Mouse (Mus musculus) liver, postnatal 0 days (tissue): Measurements from ENCODE around the gene Lonrf2. TPM values are rescaled to one million over a fixed set of nuclear protein-coding genes. Genes with fewer than 3 reads are reported as not detected.

Experiments used
- ATAC-seq: fragments of 200-750 bp; cut with Nextera tagmentation; 2 replicates; pipeline ENCODE4 v1.8.0; 2017; ENCODE audit warnings: mild to moderate bottlenecking, moderate library complexity
- DNase-seq: peaks from one replicate; pipeline ENCODE4 v3.0.0-alpha.2; 2016
- H3K27ac ChIP-seq: fragments of 300-500 bp; sonication (generic); 2 replicates; pipeline ENCODE4 v1.5.1; 2014; ENCODE audit warnings: antibody characterized with exemption, moderate library complexity, mild to moderate bottlenecking, low read depth
- H3K27me3 ChIP-seq: fragments of 300-500 bp; sonication (generic); 2 replicates; pipeline ENCODE4 v1.6.1; 2014; ENCODE audit warnings: low read length, control low read depth, mixed read lengths; ENCODE audit not compliant: insufficient read depth
- H3K36me3 ChIP-seq: fragments of 300-500 bp; sonication (generic); replicated peaks from 2 replicates; pipeline ENCODE4 v1.6.1; 2014; ENCODE audit warnings: mild to moderate bottlenecking, control low read depth, low read length, moderate library complexity, mixed read lengths; ENCODE audit not compliant: insufficient read depth
- H3K4me1 ChIP-seq: fragments of 300-500 bp; sonication (generic); 2 replicates; pipeline ENCODE4 v1.6.1; 2014; ENCODE audit warnings: antibody characterized with exemption, mild to moderate bottlenecking, control low read depth; ENCODE audit not compliant: insufficient read depth
- H3K4me2 ChIP-seq: fragments of 300-500 bp; sonication (generic); 2 replicates; pipeline ENCODE4 v1.6.1; 2014; ENCODE audit warnings: low read depth, mild to moderate bottlenecking, low read length, moderate library complexity, mixed read lengths
- H3K4me3 ChIP-seq: fragments of 300-500 bp; sonication (generic); 2 replicates; pipeline ENCODE4 v1.5.1; 2014; ENCODE audit warnings: low read depth, low read length
- H3K9ac ChIP-seq: fragments of 300-500 bp; sonication (generic); replicated peaks from 2 replicates; pipeline ENCODE4 v1.6.1; 2014; ENCODE audit warnings: mild to moderate bottlenecking, moderate library complexity
- H3K9me3 ChIP-seq: fragments of 300-500 bp; sonication (generic); 2 replicates; pipeline ENCODE4 v1.6.1; 2016; ENCODE audit warnings: mild to moderate bottlenecking, control low read depth, low read length, mixed read lengths
- CTCF ChIP-seq: sonication (generic); IDR thresholded peaks from 2 replicates; pipeline ENCODE4 v1.5.1; 2016; ENCODE audit warnings: antibody characterized with exemption, low read depth
- EP300 ChIP-seq: IDR thresholded peaks from 2 replicates; pipeline ENCODE4 v1.6.1; 2016; ENCODE audit warnings: antibody characterized with exemption, low read depth, mild to moderate bottlenecking
- WGBS: fragments of 180-500 bp; shearing (Covaris S2); extraction: QIAGEN DNeasy Blood & Tissue Kit; methylation state at CpG from one replicate; pipeline ENCODE4 v1.1.7; 2014; ENCODE audit not compliant: insufficient replicate concordance; 5-methylcytosine and 5-hydroxymethylcytosine counted together
- polyA plus RNA-seq: library from polyadenylated mRNA; unstranded; fragments of >200 nt; fragmentation: Nextera tagmentation; extraction: Ambion mirVana; gene quantifications from 2 replicates; pipeline ENCODE4 v1.2.1, GENCODE M21; 2015

Gene Lonrf2
- polyA plus RNA-seq: 0.01 TPM in 1 of 2 replicates, not detected in the other

- peaks cover 29% of the 10 kb centered on the region for H3K27me3 ChIP-seq
These were observed at the start of gene Lonrf2 for GRCm38 (mm10) chr1:38836477-38836872. Gene Lonrf2, minus strand, starts transcription at chr1:38836711.

GRCm38 (mm10) chr1:38885956-38886355 lies 49.4 kb upstream of the Lonrf2 start:
- 60% methylated on average over 2 of the region's 2 CpGs for WGBS

More at GRCm38 (mm10) chr1:38836477-38836872, at the start of gene Lonrf2:
- DNase-seq (no peak), ATAC-seq (no peak)
- TF ChIP-seq CTCF: no peak
- no peak for TF ChIP-seq EP300
- Histone ChIP-seq H3K9ac (no peak within 1 kb of the TSS), H3K4me1 (no peaks in the 10 kb centered on the region), H3K4me2 (peak within 1 kb of the TSS; percentile 62), H3K36me3 (no peaks in the 10 kb centered on the region), H3K4me3 (peak within 1 kb of the TSS; percentile 31), H3K9me3 (no peaks in the 10 kb centered on the region; the same call in 1 of the 2 replicates), H3K27ac (no peak within 1 kb of the TSS)
- 12% methylated on average over 26 of the region's 47 CpGs for WGBS

GRCm38 (mm10) chr1:38883766-38884165 lies 47.3 kb upstream of the Lonrf2 start:
- H3K27me3 ChIP-seq: no peaks in the 10 kb centered on the region
- no peak overlapping the region for H3K9ac ChIP-seq
- no peak overlapping the region for H3K4me2 ChIP-seq
- ATAC-seq: no peak
- TF ChIP-seq CTCF: no peak
- TF ChIP-seq EP300: no peak
- no peak for DNase-seq
- no peaks in the 10 kb centered on the region for H3K4me1 ChIP-seq
- no peak overlapping the region for H3K27ac ChIP-seq
- H3K36me3 ChIP-seq: no peaks in the 10 kb centered on the region
- H3K4me3 ChIP-seq: no peak overlapping the region
- no peaks in the 10 kb centered on the region for H3K9me3 ChIP-seq
- WGBS: 77% methylated on average over 9 of the region's 9 CpGs

More at GRCm38 (mm10) chr1:38885956-38886355, 49.4 kb upstream of the Lonrf2 start:
- H3K4me1 ChIP-seq: no peaks in the 10 kb centered on the region
- TF ChIP-seq CTCF (no peak), EP300 (no peak)
- H3K36me3 ChIP-seq: no peaks in the 10 kb centered on the region
- H3K9me3 ChIP-seq: no peaks in the 10 kb centered on the region
- no peak for DNase-seq
- no peak overlapping the region for H3K9ac ChIP-seq
- no peak overlapping the region for H3K27ac ChIP-seq
- no peak overlapping the region for H3K4me2 ChIP-seq
- H3K4me3 ChIP-seq: no peak overlapping the region
- no peaks in the 10 kb centered on the region for H3K27me3 ChIP-seq
- ATAC-seq: no peak

GRCm38 (mm10) chr1:38882746-38883145 lies 46.2 kb upstream of the Lonrf2 start:
- H3K4me2 ChIP-seq: no peak overlapping the region
- no peaks in the 10 kb centered on the region for H3K27me3 ChIP-seq
- H3K4me3 ChIP-seq: no peak overlapping the region
- ATAC-seq (no peak), DNase-seq (no peak)
- no peaks in the 10 kb centered on the region for H3K9me3 ChIP-seq
- no peak overlapping the region for H3K9ac ChIP-seq
- no peaks in the 10 kb centered on the region for H3K36me3 ChIP-seq
- WGBS: 76% methylated on average over 4 of the region's 4 CpGs
- H3K27ac ChIP-seq: no peak overlapping the region
- TF ChIP-seq EP300 (no peak), CTCF (no peak)
- H3K4me1 ChIP-seq: no peaks in the 10 kb centered on the region

- no peaks in the 10 kb centered on the region for H3K36me3 ChIP-seq
- no peak overlapping the region for H3K4me2 ChIP-seq
- no peaks in the 10 kb centered on the region for H3K4me1 ChIP-seq
- H3K27ac ChIP-seq: no peak overlapping the region
- no peak overlapping the region for H3K4me3 ChIP-seq
- 50% methylated on average over 4 of the region's 4 CpGs for WGBS
- DNase-seq: no peak
- ATAC-seq: no peak
- H3K9ac ChIP-seq: no peak overlapping the region
- TF ChIP-seq CTCF (no peak), EP300 (no peak)
- H3K9me3 ChIP-seq: no peaks in the 10 kb centered on the region
- no peaks in the 10 kb centered on the region for H3K27me3 ChIP-seq
These were observed 44.9 kb upstream of the Lonrf2 start for GRCm38 (mm10) chr1:38881366-38881765.

- H3K4me1 ChIP-seq: no peaks in the 10 kb centered on the region
- no peaks in the 10 kb centered on the region for H3K9me3 ChIP-seq
- DNase-seq (no peak), ATAC-seq (no peak)
- TF ChIP-seq EP300 (no peak), CTCF (no peak)
- no peak overlapping the region for H3K4me3 ChIP-seq
- no peak overlapping the region for H3K27ac ChIP-seq
- no peaks in the 10 kb centered on the region for H3K36me3 ChIP-seq
- 51% methylated on average over 5 of the region's 5 CpGs for WGBS
- H3K27me3 ChIP-seq: no peaks in the 10 kb centered on the region
- H3K9ac ChIP-seq: no peak overlapping the region
- H3K4me2 ChIP-seq: no peak overlapping the region
These were observed 40.3 kb upstream of the Lonrf2 start for GRCm38 (mm10) chr1:38876671-38877382.
